Mouse (Mus musculus) stomach, postnatal 0 days (tissue): ENCODE measurements around the gene Lalba.
"Not testable (repeated sequence)": the region's sequence is repeated elsewhere in the genome, so short reads cannot be mapped to it uniquely, and the experiment has no call there.

ENCODE experiments used
- CTCF ChIP-seq: IDR thresholded peaks from 2 replicates; pipeline ENCODE4 v1.5.1; 2016; ENCODE audit warnings: antibody characterized with exemption, low read depth, mild to moderate bottlenecking, moderate library complexity
- EP300 ChIP-seq: optimal IDR thresholded peaks from 2 replicates; pipeline ENCODE3; 2016; ENCODE audit warnings: antibody characterized with exemption

- not testable (repeated sequence) for TF ChIP-seq CTCF, EP300
Measured at GRCm38 (mm10) chr15:98514845-98515244, 32.3 kb upstream of the Lalba start.
